Mouse (Mus musculus) intestine, embryonic 14.5 days (tissue): ENCODE measurements around the gene Pdzrn3. TPM values are rescaled to one million over a fixed set of nuclear protein-coding genes. Genes with fewer than 3 reads are reported as not detected.

Experiments
- ATAC-seq: fragments of 200-750 bp; cut with Nextera tagmentation; replicated peaks from 2 replicates; pipeline ENCODE4 v1.8.0; 2017; ENCODE audit warnings: low read depth, moderate number of reproducible peaks, moderate TSS enrichment, moderate library complexity; ENCODE audit not compliant: low FRiP score, low TSS enrichment
- DNase-seq: peaks from one replicate; pipeline ENCODE4 v3.0.0-alpha.2; 2018; ENCODE audit warnings: low spot score
- H3K27ac ChIP-seq: fragments of 300-500 bp; sonication (generic); 2 replicates; pipeline ENCODE4 v1.5.1; 2014; ENCODE audit warnings: low read depth, mild to moderate bottlenecking, control low read depth
- H3K27me3 ChIP-seq: fragments of 300-500 bp; sonication (generic); replicated peaks from 2 replicates; pipeline ENCODE4 v1.6.1; 2014; ENCODE audit warnings: low read length, control low read depth; ENCODE audit not compliant: control insufficient read depth, insufficient read depth
- H3K36me3 ChIP-seq: fragments of 300-500 bp; sonication (generic); 2 replicates; pipeline ENCODE4 v1.6.1; 2014; ENCODE audit warnings: low read length, control low read depth; ENCODE audit not compliant: control insufficient read depth, insufficient read depth
- H3K4me1 ChIP-seq: fragments of 300-500 bp; sonication (generic); replicated peaks from 2 replicates; pipeline ENCODE4 v1.6.1; 2014; ENCODE audit warnings: low read length, control low read depth, mixed read lengths; ENCODE audit not compliant: control insufficient read depth, insufficient read depth
- H3K4me2 ChIP-seq: fragments of 300-500 bp; sonication (generic); 2 replicates; pipeline ENCODE4 v1.6.1; 2014; ENCODE audit warnings: low read length
- H3K4me3 ChIP-seq: fragments of 300-500 bp; sonication (generic); 2 replicates; pipeline ENCODE4 v1.5.1; 2014; ENCODE audit warnings: low read depth, low read length, control low read depth, mixed read lengths
- H3K9ac ChIP-seq: fragments of 300-500 bp; sonication (generic); 2 replicates; pipeline ENCODE4 v1.6.1; 2014; ENCODE audit warnings: mild to moderate bottlenecking, low read length
- H3K9me3 ChIP-seq: fragments of 300-500 bp; sonication (generic); 2 replicates; pipeline ENCODE4 v1.6.1; 2016; ENCODE audit warnings: low read length, control low read depth; ENCODE audit not compliant: control insufficient read depth
- WGBS: fragments of 180-500 bp; shearing (Covaris S2); extraction: QIAGEN DNeasy Blood & Tissue Kit; methylation state at CpG from one replicate; pipeline ENCODE4 v1.1.7; 2014; 5-methylcytosine and 5-hydroxymethylcytosine counted together
- polyA plus RNA-seq: library from polyadenylated mRNA; unstranded; fragments of >200 nt; fragmentation: Nextera tagmentation; extraction: Ambion mirVana; gene quantifications from 2 replicates; pipeline ENCODE4 v1.2.1, GENCODE M21; 2014

Gene Pdzrn3
- polyA plus RNA-seq, 1 experiment from 2014 or later, result 19.0 TPM

GRCm38 (mm10) chr6:101244355-101244754, 133.3 kb downstream of the Pdzrn3 start:
- H3K4me1 ChIP-seq, result no peaks in the 10 kb centered on the region
- 90% methylated on average over 3 of the region's 3 CpGs for WGBS
- H3K4me3 ChIP-seq, result no peak overlapping the region
- no peak overlapping the region for H3K9ac ChIP-seq
- no peak for ATAC-seq
- no peak for DNase-seq
- H3K4me2 ChIP-seq, result no peak overlapping the region
- H3K27ac ChIP-seq, result no peak overlapping the region
- H3K36me3 ChIP-seq, result 0 out of 2 replicates have a peak, but pooled peaks cover 5% of the 10 kb centered on the region
- H3K9me3 ChIP-seq, result no peaks in the 10 kb centered on the region
- no peaks in the 10 kb centered on the region for H3K27me3 ChIP-seq

- no peak overlapping the region for H3K4me2 ChIP-seq
These were observed 134.4 kb downstream of the Pdzrn3 start for GRCm38 (mm10) chr6:101243189-101243815.

GRCm38 (mm10) chr6:101236641-101237246, 141.0 kb downstream of the Pdzrn3 start:
- peaks cover 4% of the 10 kb centered on the region; the same call in 1 of the 2 replicates for H3K4me1 ChIP-seq
- 60% methylated on average over 5 of the region's 5 CpGs for WGBS
- H3K36me3 ChIP-seq, result no peaks in the 10 kb centered on the region
- H3K4me3 ChIP-seq, result no peak overlapping the region
- ATAC-seq (no peak), DNase-seq (no peak)
- no peak overlapping the region for H3K27ac ChIP-seq
- no peaks in the 10 kb centered on the region for H3K27me3 ChIP-seq
- H3K9ac ChIP-seq, result no peak overlapping the region
- no peak overlapping the region for H3K4me2 ChIP-seq
- H3K9me3 ChIP-seq, result no peaks in the 10 kb centered on the region

More at GRCm38 (mm10) chr6:101243189-101243815, 134.4 kb downstream of the Pdzrn3 start:
- H3K9ac ChIP-seq, result no peak overlapping the region
- ATAC-seq (no peak), DNase-seq (no peak)
- no peak overlapping the region for H3K27ac ChIP-seq
- WGBS, result 80% methylated on average over 7 of the region's 7 CpGs
- no peaks in the 10 kb centered on the region for H3K9me3 ChIP-seq
- no peaks in the 10 kb centered on the region for H3K27me3 ChIP-seq
- H3K36me3 ChIP-seq, result 0 out of 2 replicates have a peak, but pooled peaks cover 5% of the 10 kb centered on the region
- no peaks in the 10 kb centered on the region for H3K4me1 ChIP-seq
- no peak overlapping the region for H3K4me3 ChIP-seq

DNA sequence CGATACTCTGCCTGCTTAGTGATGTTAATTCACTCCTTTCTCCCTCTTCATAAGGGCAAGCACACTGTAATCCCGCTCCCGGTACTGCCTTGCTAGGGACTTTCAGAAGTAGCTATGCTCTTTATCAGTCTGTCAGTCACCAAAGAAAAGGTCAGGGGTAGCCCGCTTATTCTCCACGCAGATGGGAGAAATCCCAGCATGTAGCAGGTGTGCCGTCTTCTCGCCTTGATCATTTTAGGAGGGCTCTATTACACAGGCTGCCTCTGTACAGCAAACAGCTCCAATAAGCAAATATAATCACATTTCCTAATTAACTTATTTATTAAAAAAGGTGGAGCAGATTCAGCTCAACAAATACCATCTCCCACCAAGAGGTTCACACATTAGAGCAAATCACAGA, 141.5 kb downstream of the Pdzrn3 start:
- Histone ChIP-seq H3K27me3 (no peaks in the 10 kb centered on the region), H3K9ac (no peak overlapping the region), H3K4me3 (no peak overlapping the region), H3K4me2 (no peak overlapping the region), H3K9me3 (no peaks in the 10 kb centered on the region), H3K36me3 (no peaks in the 10 kb centered on the region), H3K27ac (no peak overlapping the region), H3K4me1 (peaks cover 4% of the 10 kb centered on the region; the same call in 1 of the 2 replicates)
- 83% methylated on average over 7 of the region's 7 CpGs for WGBS
- ATAC-seq (no peak), DNase-seq (no peak)

DNA sequence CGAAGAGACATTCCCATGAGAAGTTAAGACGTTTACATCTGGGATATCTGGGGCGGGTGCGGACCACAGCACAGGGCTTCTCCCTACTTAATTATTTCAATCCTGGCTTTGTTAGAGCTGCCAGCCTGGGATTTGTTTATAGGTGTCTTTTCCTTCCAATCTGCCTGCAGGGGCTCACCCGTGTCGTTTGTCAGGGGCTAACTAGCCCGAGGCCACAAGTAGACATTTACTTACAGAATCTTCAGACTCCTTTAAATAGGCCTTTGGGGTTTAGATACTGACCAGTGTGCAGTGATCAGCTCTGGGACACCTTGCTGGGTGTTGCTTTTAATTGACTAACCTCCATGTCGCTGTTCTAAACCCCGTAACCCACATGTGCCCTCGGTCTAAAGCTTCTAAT, 143.3 kb downstream of the Pdzrn3 start:
- Histone ChIP-seq H3K36me3 (no peaks in the 10 kb centered on the region), H3K4me2 (no peak overlapping the region), H3K27ac (no peak overlapping the region)

GRCm38 (mm10) chr6:101233680-101234079, 144.0 kb downstream of the Pdzrn3 start:
- Histone ChIP-seq H3K27ac (no peak overlapping the region), H3K27me3 (no peaks in the 10 kb centered on the region), H3K9ac (no peak overlapping the region), H3K9me3 (no peaks in the 10 kb centered on the region), H3K36me3 (no peaks in the 10 kb centered on the region), H3K4me1 (peaks cover 8% of the 10 kb centered on the region), H3K4me2 (no peak overlapping the region), H3K4me3 (no peak overlapping the region)
- DNase-seq (no peak), ATAC-seq (peak; percentile 45; the same call in 1 of the 2 replicates)
- WGBS, result 69% methylated on average over 6 of the region's 6 CpGs

More for the DNA sequence above, 143.3 kb downstream of the Pdzrn3 start:
- Histone ChIP-seq H3K4me1 (peaks cover 4% of the 10 kb centered on the region), H3K4me3 (no peak overlapping the region), H3K9ac (no peak overlapping the region), H3K9me3 (no peaks in the 10 kb centered on the region), H3K27me3 (no peaks in the 10 kb centered on the region)
- ATAC-seq (no peak), DNase-seq (no peak)
- 41% methylated on average over 10 of the region's 10 CpGs for WGBS

GRCm38 (mm10) chr6:101227294-101227855, 150.3 kb downstream of the Pdzrn3 start:
- Histone ChIP-seq H3K4me3 (no peak overlapping the region), H3K9ac (no peak overlapping the region), H3K9me3 (no peaks in the 10 kb centered on the region), H3K4me1 (peaks cover 4% of the 10 kb centered on the region; the same call in 1 of the 2 replicates), H3K27ac (no peak overlapping the region), H3K4me2 (no peak overlapping the region), H3K36me3 (no peaks in the 10 kb centered on the region), H3K27me3 (no peaks in the 10 kb centered on the region)
- WGBS, result 75% methylated on average over 8 of the region's 8 CpGs
- DNase-seq (no peak), ATAC-seq (no peak)

- DNase-seq, result no peak
- Histone ChIP-seq H3K36me3 (no peaks in the 10 kb centered on the region), H3K9ac (no peak overlapping the region), H3K4me3 (no peak overlapping the region), H3K4me2 (no peak overlapping the region), H3K4me1 (peaks cover 20% of the 10 kb centered on the region), H3K27me3 (no peaks in the 10 kb centered on the region), H3K9me3 (no peaks in the 10 kb centered on the region), H3K27ac (no peak overlapping the region)
- WGBS, result 77% methylated on average over 3 of the region's 3 CpGs
- no peak for ATAC-seq
These were observed 157.4 kb downstream of the Pdzrn3 start for GRCm38 (mm10) chr6:101220307-101220706.
